Mouse (Mus musculus) left cerebral cortex, postnatal 14 days (tissue): ENCODE measurements around the gene Umps. TPM values are rescaled to one million over a fixed set of nuclear protein-coding genes. Genes with fewer than 3 reads are reported as not detected.

Source experiments
- DNase-seq, 2 experiments: peaks; one replicate each; pipeline ENCODE4 v3.0.0; 2021 to 2022; ENCODE audit warnings: low spot score in 2 of 2, mixed read lengths in 1 of 2
- intact Hi-C: fragments of 180-260 bp; cut with DNase I; formaldehyde crosslinking; loops from one replicate; pipeline ENCODE4 v1.15.1; 2025
- long read RNA-seq, 2 experiments: library from polyadenylated mRNA; stranded (forward); transcript quantifications; one replicate each; pipeline ENCODE4 v2.0.0; 2021
- total RNA-seq, 2 experiments: library from RNA; stranded (reverse); gene quantifications; 2 replicates each; pipeline ENCODE4 v1.2.3; 2021

Gene Umps
- 10 to 100 TPM; 14.6 to 15.3 TPM for total RNA-seq
- long read RNA-seq, experiment 1, transcript Umps-201 (6 exons, 3,484 nt), result major isoform, 27 of 34 reads
- long read RNA-seq, experiment 1, partial matches to known transcripts, result 2 of 34 reads
- long read RNA-seq, experiment 1, other reads (novel, unspliced or antisense), result 3 of 34 reads
- long read RNA-seq, experiment 2, transcript Umps-201 (6 exons, 3,484 nt), result major isoform, 29 of 35 reads
- long read RNA-seq, experiment 2, partial matches to known transcripts, result 2 of 35 reads
- long read RNA-seq, experiment 2, other reads (novel, unspliced or antisense), result 2 of 35 reads

GRCm38 (mm10) chr16:33966538-33967282 lies at the start of gene Umps:
Umps (minus strand) TSS chr16:33967038.
- intact Hi-C loops, result no loop called here
- peak; percentile 71 to 85 for DNase-seq

- no peak for DNase-seq
- intact Hi-C loops, result no loop called here
Measured at GRCm38 (mm10) chr16:34011991-34012845, 45.4 kb upstream of the Umps start.

- no peak for DNase-seq
- intact Hi-C loops, result no loop called here
Measured at GRCm38 (mm10) chr16:34009567-34009966, 42.7 kb upstream of the Umps start.

- intact Hi-C loops, result no loop called here
- DNase-seq, result no peak
Measured at GRCm38 (mm10) chr16:34005986-34006385, 39.1 kb upstream of the Umps start.

- intact Hi-C loops, result loop anchor here (5.0 kb wide), 1 partner anchor 88 kb away; no protein-coding TSS in a partner anchor
- DNase-seq, result peak; percentile 81 to 88
Measured at GRCm38 (mm10) chr16:34004128-34004578, 37.3 kb upstream of the Umps start.

- intact Hi-C loops, result loop anchor here (5.0 kb wide), 1 partner anchor 89 kb away; no protein-coding TSS in a partner anchor
- DNase-seq, result no peak
Measured at GRCm38 (mm10) chr16:34003566-34004127, 36.8 kb upstream of the Umps start.

- intact Hi-C loops, result loop anchor here (5.0 kb wide), 1 partner anchor 92 kb away; no protein-coding TSS in a partner anchor
Measured at GRCm38 (mm10) chr16:34000715-34001114, 33.9 kb upstream of the Umps start.

GRCm38 (mm10) chr16:33999388-33999787 lies 32.5 kb upstream of the Umps start:
- DNase-seq, result peak; percentile 71 to 72
- intact Hi-C loops, result loop anchor here (1.0 kb wide), 1 partner anchor 115 kb away; no protein-coding TSS in a partner anchor

More at GRCm38 (mm10) chr16:34000715-34001114, 33.9 kb upstream of the Umps start:
- DNase-seq, result no peak

- DNase-seq, result no peak
- intact Hi-C loops, result no loop called here
Measured at GRCm38 (mm10) chr16:33998011-33998410, 31.2 kb upstream of the Umps start.

- peak in 1 of 2 experiments; percentile 60 for DNase-seq
- intact Hi-C loops, result no loop called here
Measured at GRCm38 (mm10) chr16:33996030-33996429, 29.2 kb upstream of the Umps start.

GRCm38 (mm10) chr16:33995496-33995895 lies 28.7 kb upstream of the Umps start:
- DNase-seq, result no peak
- intact Hi-C loops, result no loop called here

GRCm38 (mm10) chr16:33994321-33994720 lies 27.5 kb upstream of the Umps start:
- intact Hi-C loops, result no loop called here
- DNase-seq, result no peak

- no peak for DNase-seq
- intact Hi-C loops, result no loop called here
Measured at GRCm38 (mm10) chr16:33990712-33991111, 23.9 kb upstream of the Umps start.

GRCm38 (mm10) chr16:33989106-33989505 lies 22.3 kb upstream of the Umps start:
- no peak for DNase-seq
- intact Hi-C loops, result loop anchor here (2.0 kb wide), 1 partner anchor 168 kb away; no protein-coding TSS in a partner anchor

- intact Hi-C loops, result loop anchor here (2.0 kb wide), 1 partner anchor 168 kb away; no protein-coding TSS in a partner anchor
- DNase-seq, result peak in 1 of 2 experiments; percentile 67
Measured at GRCm38 (mm10) chr16:33988358-33989012, 21.6 kb upstream of the Umps start.

GRCm38 (mm10) chr16:33986993-33987392 lies 20.2 kb upstream of the Umps start:
- DNase-seq, result no peak
- intact Hi-C loops, result no loop called here

GRCm38 (mm10) chr16:33985372-33985771 lies 18.5 kb upstream of the Umps start:
- DNase-seq, result no peak
- intact Hi-C loops, result no loop called here

- intact Hi-C loops, result no loop called here
- no peak for DNase-seq
Measured at GRCm38 (mm10) chr16:33983712-33984111, 16.9 kb upstream of the Umps start.

GRCm38 (mm10) chr16:33979855-33980254 lies 13.0 kb upstream of the Umps start:
- no peak for DNase-seq
- intact Hi-C loops, result no loop called here
